Mouse (Mus musculus) MEL (cell line): Measurements from ENCODE around the gene Akap5. TPM values are rescaled to one million over a fixed set of nuclear protein-coding genes. Genes with fewer than 3 reads are reported as not detected.
A peak's percentile ranks its signal among the peaks of the same experiment; 100 is the strongest.

Experiments
- DNase-seq: peaks from one replicate; pipeline ENCODE4 v3.0.0; 2011; ENCODE audit warnings: low read depth, low spot score
- H3K27ac ChIP-seq: 2 replicates; pipeline ENCODE4 v1.5.1; 2012; ENCODE audit warnings: low read depth, mild to moderate bottlenecking, control low read depth, low read length, moderate library complexity; ENCODE audit not compliant: control insufficient read depth
- H3K27me3 ChIP-seq, 2 experiments: fragments of 150-350 bp in 1 of 2; sonication (generic) in 1 of 2; 2 replicates each; pipeline ENCODE4 v1.6.1; 2012; ENCODE audit warnings: low read length in 2 of 2, mild to moderate bottlenecking in 2 of 2, improper control_type of control experiment in 1 of 2, moderate library complexity in 1 of 2; ENCODE audit not compliant: insufficient read depth in 2 of 2, control insufficient read depth in 1 of 2
- H3K36me3 ChIP-seq, 2 experiments: 2 replicates each; pipeline ENCODE4 v1.6.1; 2012 to 2014; ENCODE audit warnings: low read length in 2 of 2, improper control_type of control experiment in 1 of 2, inconsistent platforms in 1 of 2, mild to moderate bottlenecking in 1 of 2; ENCODE audit not compliant: insufficient read depth in 2 of 2, control insufficient read depth in 1 of 2
- H3K4me1 ChIP-seq, 2 experiments: fragments of 150-350 bp in 1 of 2; sonication (generic) in 1 of 2; 2 replicates each; pipeline ENCODE4 v1.6.1; 2012; ENCODE audit warnings: low read length in 2 of 2, improper control_type of control experiment in 1 of 2, mild to moderate bottlenecking in 1 of 2; ENCODE audit not compliant: insufficient read depth in 2 of 2, control insufficient read depth in 1 of 2
- H3K4me3 ChIP-seq, 2 experiments: fragments of 150-350 bp in 1 of 2; sonication (generic) in 1 of 2; 2 replicates each; pipeline ENCODE4 v1.5.1; 2012; ENCODE audit warnings: low read depth in 2 of 2, low read length in 2 of 2, mild to moderate bottlenecking in 2 of 2, moderate library complexity in 2 of 2, control low read depth in 1 of 2, improper control_type of control experiment in 1 of 2; ENCODE audit not compliant: control insufficient read depth in 1 of 2, insufficient read depth in 1 of 2
- H3K79me2 ChIP-seq: 2 replicates; pipeline ENCODE4 v1.6.1; 2012; ENCODE audit warnings: mild to moderate bottlenecking, low read length, moderate library complexity; ENCODE audit not compliant: control insufficient read depth, poor library complexity, insufficient read depth
- H3K9ac ChIP-seq: 2 replicates; pipeline ENCODE4 v1.6.1; 2012; ENCODE audit warnings: low read depth, mild to moderate bottlenecking, control low read depth, low read length, moderate library complexity; ENCODE audit not compliant: control insufficient read depth, poor library complexity, severe bottlenecking
- H3K9me3 ChIP-seq: fragments of 150-350 bp; sonication (generic); replicated peaks from 2 replicates; pipeline ENCODE4 v1.6.1; 2012; ENCODE audit warnings: mild to moderate bottlenecking, low read length, improper control_type of control experiment, moderate library complexity; ENCODE audit not compliant: insufficient read depth
- CHD2 ChIP-seq: IDR thresholded peaks from 2 replicates; pipeline ENCODE4 v1.6.1; 2011; ENCODE audit warnings: low read length, improper control_type of control experiment
- CTCF ChIP-seq, 3 experiments: IDR thresholded peaks in 2 of 3; conservative IDR thresholded peaks in 1 of 3; 2 replicates each; pipeline ENCODE4 v1.5.1; 2011 to 2012; ENCODE audit warnings: low read length in 3 of 3, low read depth in 2 of 3, mild to moderate bottlenecking in 2 of 3, improper control_type of control experiment in 1 of 3, inconsistent platforms in 1 of 3, mixed read lengths in 1 of 3, moderate library complexity in 1 of 3; ENCODE audit not compliant: control insufficient read depth in 1 of 3, insufficient read depth in 1 of 3, poor library complexity in 1 of 3, severe bottlenecking in 1 of 3
- E2F4 ChIP-seq: IDR thresholded peaks from 2 replicates; pipeline ENCODE4 v1.6.1; 2011; ENCODE audit warnings: low read depth, low read length, improper control_type of control experiment, borderline replicate concordance
- ELF1 ChIP-seq: IDR thresholded peaks from 2 replicates; pipeline ENCODE4 v1.6.1; 2014; ENCODE audit warnings: low read depth, mild to moderate bottlenecking, inconsistent platforms, low read length, improper control_type of control experiment, moderate library complexity
- EP300 ChIP-seq, 2 experiments: IDR thresholded peaks; 2 replicates each; pipeline ENCODE4 v1.6.1; 2011; ENCODE audit warnings: improper control_type of control experiment in 2 of 2, low read length in 2 of 2, low read depth in 1 of 2, mild to moderate bottlenecking in 1 of 2
- ETS1 ChIP-seq: IDR thresholded peaks from 2 replicates; pipeline ENCODE4 v1.6.1; 2012; ENCODE audit warnings: low read depth, mild to moderate bottlenecking, inconsistent platforms, low read length, improper control_type of control experiment, moderate library complexity
- GABPA ChIP-seq: IDR thresholded peaks from 2 replicates; pipeline ENCODE4 v1.6.1; 2012; ENCODE audit warnings: low read depth, mild to moderate bottlenecking, inconsistent platforms, low read length, improper control_type of control experiment, moderate library complexity
- HCFC1 ChIP-seq: IDR thresholded peaks from 2 replicates; pipeline ENCODE4 v1.6.1; 2012; ENCODE audit warnings: low read depth, mild to moderate bottlenecking, inconsistent platforms, low read length, improper control_type of control experiment, moderate library complexity
- JUND ChIP-seq: IDR thresholded peaks from 2 replicates; pipeline ENCODE4 v1.6.1; 2011; ENCODE audit warnings: low read depth, mild to moderate bottlenecking, improper control_type of control experiment, low read length
- KAT2A ChIP-seq: conservative IDR thresholded peaks from 2 replicates; pipeline ENCODE4 v1.6.1; 2012; ENCODE audit warnings: low read depth, low read length, improper control_type of control experiment, inconsistent platforms
- MAFK ChIP-seq: IDR thresholded peaks from 2 replicates; pipeline ENCODE4 v1.6.1; 2011; ENCODE audit warnings: low read depth, mild to moderate bottlenecking, low read length, improper control_type of control experiment, borderline replicate concordance
- MEF2A ChIP-seq: IDR thresholded peaks from 2 replicates; pipeline ENCODE4 v1.6.1; 2014; ENCODE audit warnings: low read depth, mild to moderate bottlenecking, inconsistent platforms, low read length, improper control_type of control experiment; ENCODE audit not compliant: poor library complexity, insufficient replicate concordance, severe bottlenecking; ENCODE audit errors: extremely low read depth
- MXI1 ChIP-seq: IDR thresholded peaks from 2 replicates; pipeline ENCODE4 v1.6.1; 2011; ENCODE audit warnings: mild to moderate bottlenecking, low read depth, low read length, improper control_type of control experiment
- MYB ChIP-seq: IDR thresholded peaks from 2 replicates; pipeline ENCODE4 v1.6.1; 2011; ENCODE audit warnings: mild to moderate bottlenecking, low read depth, low read length, improper control_type of control experiment
- NRF1 ChIP-seq: IDR thresholded peaks from 2 replicates; pipeline ENCODE4 v1.6.1; 2014; ENCODE audit warnings: low read depth, mild to moderate bottlenecking, inconsistent platforms, low read length, improper control_type of control experiment, moderate library complexity; ENCODE audit not compliant: poor library complexity, insufficient read depth, severe bottlenecking
- POLR2AphosphoS2 ChIP-seq: IDR thresholded peaks from 2 replicates; pipeline ENCODE4 v1.6.1; 2011; ENCODE audit warnings: low read length, improper control_type of control experiment
- POLR2AphosphoS5 ChIP-seq: IDR thresholded peaks from 2 replicates; pipeline ENCODE4 v1.6.1; 2012; ENCODE audit warnings: low read depth, borderline replicate concordance, mild to moderate bottlenecking, inconsistent platforms, low read length, moderate library complexity, mixed read lengths
- RAD21 ChIP-seq: IDR thresholded peaks from 2 replicates; pipeline ENCODE4 v1.6.1; 2011; ENCODE audit warnings: mild to moderate bottlenecking, low read depth, low read length, improper control_type of control experiment
- RCOR1 ChIP-seq: IDR thresholded peaks from 2 replicates; pipeline ENCODE4 v1.6.1; 2012; ENCODE audit warnings: low read depth, mild to moderate bottlenecking, inconsistent platforms, low read length, improper control_type of control experiment
- SIN3A ChIP-seq: IDR thresholded peaks from 2 replicates; pipeline ENCODE4 v1.6.1; 2012; ENCODE audit warnings: low read length, improper control_type of control experiment, inconsistent platforms
- TAL1 ChIP-seq: IDR thresholded peaks from 2 replicates; pipeline ENCODE4 v1.6.1; 2012; ENCODE audit warnings: mild to moderate bottlenecking, inconsistent platforms, low read length, moderate library complexity, mixed read lengths
- TBP ChIP-seq: IDR thresholded peaks from 2 replicates; pipeline ENCODE4 v1.8.0; 2011; ENCODE audit warnings: low read depth, low read length, improper control_type of control experiment
- TCF12 ChIP-seq: IDR thresholded peaks from 2 replicates; pipeline ENCODE4 v1.6.1; 2014; ENCODE audit warnings: low read depth, mild to moderate bottlenecking, inconsistent platforms, low read length, improper control_type of control experiment, moderate library complexity
- UBTF ChIP-seq: IDR thresholded peaks from 2 replicates; pipeline ENCODE4 v1.6.1; 2012; ENCODE audit warnings: low read depth, mild to moderate bottlenecking, inconsistent platforms, low read length, improper control_type of control experiment, moderate library complexity, borderline replicate concordance; ENCODE audit not compliant: insufficient read depth
- USF1 ChIP-seq: IDR thresholded peaks from 2 replicates; pipeline ENCODE4 v1.6.1; 2014; ENCODE audit warnings: low read depth, mild to moderate bottlenecking, inconsistent platforms, low read length, improper control_type of control experiment, moderate library complexity
- USF2 ChIP-seq, 2 experiments: IDR thresholded peaks; 2 replicates each; pipeline ENCODE4 v1.6.1; 2011 to 2012; ENCODE audit warnings: improper control_type of control experiment in 2 of 2, low read length in 2 of 2, borderline replicate concordance in 1 of 2, inconsistent platforms in 1 of 2, low read depth in 1 of 2, mild to moderate bottlenecking in 1 of 2; ENCODE audit not compliant: insufficient read depth in 1 of 2
- ZC3H11A ChIP-seq: IDR thresholded peaks from 2 replicates; pipeline ENCODE4 v1.6.1; 2012; ENCODE audit warnings: low read depth, mild to moderate bottlenecking, inconsistent platforms, low read length, improper control_type of control experiment
- ZMIZ1 ChIP-seq: IDR thresholded peaks from 2 replicates; pipeline ENCODE4 v1.6.1; 2012; ENCODE audit warnings: low read depth, mild to moderate bottlenecking, inconsistent platforms, low read length, improper control_type of control experiment, moderate library complexity
- ZNF384 ChIP-seq: IDR thresholded peaks from 2 replicates; pipeline ENCODE4 v1.6.1; 2012; ENCODE audit warnings: low read depth, mild to moderate bottlenecking, inconsistent platforms, low read length, improper control_type of control experiment
- polyA plus RNA-seq, 2 experiments: library from polyadenylated mRNA; stranded (reverse) in 1 of 2; unstranded in 1 of 2; fragments of >175 nt in 1 of 2; fragments of >200 nt in 1 of 2; gene quantifications; 2 replicates each; pipeline versions ENCODE4 v1.2.1 to v1.2.4; 2012; ENCODE audit warnings: low replicate concordance in 2 of 2, low read depth in 1 of 2; ENCODE audit not compliant: insufficient read length in 2 of 2, insufficient read depth in 1 of 2, missing spikeins in 1 of 2
- total RNA-seq: library from RNA; depleted of rRNA; stranded (reverse); fragments of 300-350 nt; gene quantifications from 2 replicates; pipeline ENCODE4 v1.2.3, GENCODE M21; 2012

The Akap5 gene
- total and polyA plus RNA-seq, 3 experiments = 0.65 to 0.69 TPM; not detected in 1

GRCm38 (mm10) chr12:76367096-76367995 is 42.7 kb downstream of the Akap5 start (continued):
- TF ChIP-seq RCOR1 (no peak), GABPA (no peak), POLR2AphosphoS5 (no peak), MAFK (0 out of 2 replicates have a peak, but pooled peaks have one; percentile 31), NRF1 (no peak), ETS1 (peak; percentile 29; the same call in 1 of the 2 replicates), EP300 (IDR thresholded peaks at IDR 0.05; ENCODE audit: low read depth in 1 of 2, low read length in 2 of 2) (peak in 1 of 2 experiments; percentile 16; a peak in 1 of 4 replicates), USF1 (no peak), TAL1 (no peak), ZMIZ1 (peak; percentile 45; the same call in 1 of the 2 replicates), UBTF (no peak), ZNF384 (no peak), MYB (no peak), CTCF (IDR thresholded peaks at IDR 0.05 in 2 of 3, conservative IDR thresholded peaks at IDR 0.05 in 1 of 3; ENCODE audit: control insufficient read depth in 1 of 3, insufficient read depth in 1 of 3, low read depth in 2 of 3, low read length in 3 of 3, poor library complexity in 1 of 3, severe bottlenecking in 1 of 3) (no peak), HCFC1 (peak; percentile 30; the same call in 1 of the 2 replicates), SIN3A (0 out of 2 replicates have a peak, but pooled peaks have one; percentile 26), ZC3H11A (no peak), RAD21 (no peak), ELF1 (no peak)
- TF ChIP-seq, all 39 proteins: peak for 12

- peak overlapping the region; percentile 67 to 87 for H3K4me3 ChIP-seq
- H3K9ac ChIP-seq = peak overlapping the region; percentile 100
- H3K36me3 ChIP-seq = peaks cover 0 to 40% of the 10 kb centered on the region in 2 experiments; a peak in 2 of 4 replicates
- no peaks in the 10 kb centered on the region for H3K27me3 ChIP-seq
- H3K4me1 ChIP-seq = peaks cover 22 to 38% of the 10 kb centered on the region in 2 experiments
- peaks cover 76% of the 10 kb centered on the region for H3K79me2 ChIP-seq
- H3K27ac ChIP-seq = peak overlapping the region; percentile 97
- DNase-seq = peak; percentile 72
- H3K9me3 ChIP-seq = no peaks in the 10 kb centered on the region
- TF ChIP-seq POLR2AphosphoS5 (no peak), TCF12 (no peak), TBP (no peak), MYB (no peak), MXI1 (peak; percentile 83), MEF2A (no peak), EP300 (IDR thresholded peaks at IDR 0.05; ENCODE audit: low read depth in 1 of 2, low read length in 2 of 2) (peak; percentile 29; a peak in 1 of 4 replicates), E2F4 (no peak), POLR2AphosphoS2 (no peak; the same call in 1 of the 2 replicates), ELF1 (no peak), NRF1 (no peak), MAFK (no peak), TAL1 (no peak), KAT2A (no peak), USF2 (IDR thresholded peaks at IDR 0.05; ENCODE audit: borderline replicate concordance in 1 of 2, insufficient read depth in 1 of 2, low read depth in 1 of 2, low read length in 2 of 2) (no peak), JUND (no peak), CHD2 (no peak), HCFC1 (peak; percentile 17; the same call in 1 of the 2 replicates)
These were observed 43.6 kb downstream of the Akap5 start for GRCm38 (mm10) chr12:76368201-76368789.
